Mouse (Mus musculus): ENCODE data around the gene Prokr2. TPM values are rescaled to one million over a fixed set of nuclear protein-coding genes. Genes with fewer than 3 reads are reported as not detected.

The Prokr2 gene
- polyA plus RNA-seq, 1 experiment from 2014 or later = 0.06 TPM

- Histone ChIP-seq H3K4me1 (ENCODE audit: control insufficient read depth, low read depth, low read length) (no peaks in the 10 kb centered on the region), H3K4me3 (ENCODE audit: low read depth, low read length) (no peak overlapping the region), H3K9ac (ENCODE audit: low read depth, low read length) (no peak overlapping the region), H3K27ac (ENCODE audit: low read length) (no peak overlapping the region), H3K9me3 (replicated peaks; ENCODE audit: control insufficient read depth, low read length) (no peaks in the 10 kb centered on the region), H3K36me3 (ENCODE audit: control insufficient read depth, insufficient read depth) (no peaks in the 10 kb centered on the region), H3K4me2 (ENCODE audit: low read depth, low read length) (no peak overlapping the region), H3K27me3 (ENCODE audit: control insufficient read depth, insufficient read depth, low read depth, low read length) (peaks cover 6% of the 10 kb centered on the region)
- WGBS (ENCODE audit: insufficient replicate concordance) = 70% methylated on average over 8 of the region's 8 CpGs
- no peak for ATAC-seq (ENCODE audit: low read depth)
Measured at GRCm38 (mm10) chr2:132390607-132391160, 5.4 kb upstream of the Prokr2 start.

- ATAC-seq (ENCODE audit: low read depth) = no peak
- Histone ChIP-seq H3K9ac (ENCODE audit: low read depth, low read length) (no peak overlapping the region), H3K4me2 (ENCODE audit: low read depth, low read length) (no peak overlapping the region), H3K4me3 (ENCODE audit: low read depth, low read length) (no peak overlapping the region), H3K4me1 (ENCODE audit: control insufficient read depth, low read depth, low read length) (no peaks in the 10 kb centered on the region; the same call in 1 of the 2 replicates), H3K27ac (ENCODE audit: low read length) (no peak overlapping the region), H3K27me3 (ENCODE audit: control insufficient read depth, insufficient read depth, low read depth, low read length) (peaks cover 18% of the 10 kb centered on the region), H3K36me3 (ENCODE audit: control insufficient read depth, insufficient read depth) (no peaks in the 10 kb centered on the region), H3K9me3 (replicated peaks; ENCODE audit: control insufficient read depth, low read length) (no peaks in the 10 kb centered on the region)
- WGBS (ENCODE audit: insufficient replicate concordance) = 21% methylated on average over 7 of the region's 7 CpGs
Measured at GRCm38 (mm10) chr2:132389562-132389961, 4.3 kb upstream of the Prokr2 start.

- Histone ChIP-seq H3K4me2 (ENCODE audit: low read depth, low read length) (peak overlapping the region; percentile 57), H3K9ac (ENCODE audit: low read depth, low read length) (no peak overlapping the region), H3K27me3 (ENCODE audit: control insufficient read depth, insufficient read depth, low read depth, low read length) (peaks cover 23% of the 10 kb centered on the region), H3K4me3 (ENCODE audit: low read depth, low read length) (peak overlapping the region; percentile 42), H3K9me3 (replicated peaks; ENCODE audit: control insufficient read depth, low read length) (no peaks in the 10 kb centered on the region), H3K27ac (ENCODE audit: low read length) (no peak overlapping the region), H3K4me1 (ENCODE audit: control insufficient read depth, low read depth, low read length) (no peaks in the 10 kb centered on the region; the same call in 1 of the 2 replicates), H3K36me3 (ENCODE audit: control insufficient read depth, insufficient read depth) (no peaks in the 10 kb centered on the region)
- 2% methylated on average over 31 of the region's 31 CpGs for WGBS (ENCODE audit: insufficient replicate concordance)
- ATAC-seq (ENCODE audit: low read depth) = no peak
Measured at GRCm38 (mm10) chr2:132384511-132385193, 595 bp downstream of the Prokr2 start.

GRCm38 (mm10) chr2:132382308-132382707 is 2.9 kb downstream of the Prokr2 start:
- 40% methylated on average over 2 of the region's 2 CpGs for WGBS (ENCODE audit: insufficient replicate concordance)
- no peak overlapping the region for H3K27ac ChIP-seq (ENCODE audit: low read length)
- peaks cover 23% of the 10 kb centered on the region for H3K27me3 ChIP-seq (ENCODE audit: control insufficient read depth, insufficient read depth, low read depth, low read length)
- H3K4me2 ChIP-seq (ENCODE audit: low read depth, low read length) = no peak overlapping the region
- no peak overlapping the region for H3K4me3 ChIP-seq (ENCODE audit: low read depth, low read length)
- no peaks in the 10 kb centered on the region; the same call in 1 of the 2 replicates for H3K4me1 ChIP-seq (ENCODE audit: control insufficient read depth, low read depth, low read length)
- no peak overlapping the region for H3K9ac ChIP-seq (ENCODE audit: low read depth, low read length)
- ATAC-seq (ENCODE audit: low read depth) = no peak
- H3K9me3 ChIP-seq (replicated peaks; ENCODE audit: control insufficient read depth, low read length) = no peaks in the 10 kb centered on the region
- no peaks in the 10 kb centered on the region for H3K36me3 ChIP-seq (ENCODE audit: control insufficient read depth, insufficient read depth)

GRCm38 (mm10) chr2:132379690-132380089 is 5.6 kb downstream of the Prokr2 start:
- peaks cover 7% of the 10 kb centered on the region for H3K27me3 ChIP-seq (ENCODE audit: control insufficient read depth, insufficient read depth, low read depth, low read length)
- no peaks in the 10 kb centered on the region for H3K9me3 ChIP-seq (replicated peaks; ENCODE audit: control insufficient read depth, low read length)
- no peak overlapping the region for H3K4me2 ChIP-seq (ENCODE audit: low read depth, low read length)
- no peaks in the 10 kb centered on the region for H3K4me1 ChIP-seq (ENCODE audit: control insufficient read depth, low read depth, low read length)
- H3K36me3 ChIP-seq (ENCODE audit: control insufficient read depth, insufficient read depth) = no peaks in the 10 kb centered on the region
- 26% methylated on average over 4 of the region's 4 CpGs for WGBS (ENCODE audit: insufficient replicate concordance)
- ATAC-seq (ENCODE audit: low read depth) = no peak
- no peak overlapping the region for H3K9ac ChIP-seq (ENCODE audit: low read depth, low read length)
- H3K27ac ChIP-seq (ENCODE audit: low read length) = no peak overlapping the region
- no peak overlapping the region for H3K4me3 ChIP-seq (ENCODE audit: low read depth, low read length)

GRCm38 (mm10) chr2:132378602-132379150 is 6.6 kb downstream of the Prokr2 start:
- no peaks in the 10 kb centered on the region for H3K9me3 ChIP-seq (replicated peaks; ENCODE audit: control insufficient read depth, low read length)
- H3K4me3 ChIP-seq (ENCODE audit: low read depth, low read length) = no peak overlapping the region
- ATAC-seq (ENCODE audit: low read depth) = no peak
- H3K27ac ChIP-seq (ENCODE audit: low read length) = no peak overlapping the region
- no peak overlapping the region for H3K4me2 ChIP-seq (ENCODE audit: low read depth, low read length)
- H3K9ac ChIP-seq (ENCODE audit: low read depth, low read length) = no peak overlapping the region
- 38% methylated on average over 10 of the region's 10 CpGs for WGBS (ENCODE audit: insufficient replicate concordance)
- no peaks in the 10 kb centered on the region for H3K36me3 ChIP-seq (ENCODE audit: control insufficient read depth, insufficient read depth)
- no peaks in the 10 kb centered on the region for H3K4me1 ChIP-seq (ENCODE audit: control insufficient read depth, low read depth, low read length)
- H3K27me3 ChIP-seq (ENCODE audit: control insufficient read depth, insufficient read depth, low read depth, low read length) = no peaks in the 10 kb centered on the region

- ATAC-seq (ENCODE audit: low read depth) = no peak
- no peak overlapping the region for H3K27ac ChIP-seq (ENCODE audit: low read length)
- no peak overlapping the region for H3K4me3 ChIP-seq (ENCODE audit: low read depth, low read length)
- no peaks in the 10 kb centered on the region for H3K4me1 ChIP-seq (ENCODE audit: control insufficient read depth, low read depth, low read length)
- no peaks in the 10 kb centered on the region for H3K27me3 ChIP-seq (ENCODE audit: control insufficient read depth, insufficient read depth, low read depth, low read length)
- H3K36me3 ChIP-seq (ENCODE audit: control insufficient read depth, insufficient read depth) = no peaks in the 10 kb centered on the region
- 59% methylated on average over 2 of the region's 2 CpGs for WGBS (ENCODE audit: insufficient replicate concordance)
- no peaks in the 10 kb centered on the region for H3K9me3 ChIP-seq (replicated peaks; ENCODE audit: control insufficient read depth, low read length)
- H3K4me2 ChIP-seq (ENCODE audit: low read depth, low read length) = no peak overlapping the region
- no peak overlapping the region for H3K9ac ChIP-seq (ENCODE audit: low read depth, low read length)
Measured at GRCm38 (mm10) chr2:132377436-132377835, 7.8 kb downstream of the Prokr2 start.

- no peak for ATAC-seq (ENCODE audit: low read depth)
- WGBS (ENCODE audit: insufficient replicate concordance) = 51% methylated on average over 3 of the region's 3 CpGs
Measured at GRCm38 (mm10) chr2:132375721-132376120, 9.5 kb downstream of the Prokr2 start.

GRCm38 (mm10) chr2:132375135-132375534 is 10.1 kb downstream of the Prokr2 start:
- H3K9ac ChIP-seq (ENCODE audit: low read depth, low read length) = no peak overlapping the region
- H3K27me3 ChIP-seq (ENCODE audit: control insufficient read depth, insufficient read depth, low read depth, low read length) = no peaks in the 10 kb centered on the region
- H3K27ac ChIP-seq (ENCODE audit: low read length) = no peak overlapping the region

More at GRCm38 (mm10) chr2:132375721-132376120, 9.5 kb downstream of the Prokr2 start:
- H3K9me3 ChIP-seq (replicated peaks; ENCODE audit: control insufficient read depth, low read length) = no peaks in the 10 kb centered on the region
- H3K27me3 ChIP-seq (ENCODE audit: control insufficient read depth, insufficient read depth, low read depth, low read length) = no peaks in the 10 kb centered on the region
- H3K4me1 ChIP-seq (ENCODE audit: control insufficient read depth, low read depth, low read length) = no peaks in the 10 kb centered on the region
- no peak overlapping the region for H3K27ac ChIP-seq (ENCODE audit: low read length)
- no peaks in the 10 kb centered on the region for H3K36me3 ChIP-seq (ENCODE audit: control insufficient read depth, insufficient read depth)
- no peak overlapping the region for H3K4me3 ChIP-seq (ENCODE audit: low read depth, low read length)
- H3K9ac ChIP-seq (ENCODE audit: low read depth, low read length) = no peak overlapping the region
- no peak overlapping the region for H3K4me2 ChIP-seq (ENCODE audit: low read depth, low read length)

More at GRCm38 (mm10) chr2:132375135-132375534, 10.1 kb downstream of the Prokr2 start:
- 53% methylated on average over 9 of the region's 9 CpGs for WGBS (ENCODE audit: insufficient replicate concordance)
- Histone ChIP-seq H3K9me3 (replicated peaks; ENCODE audit: control insufficient read depth, low read length) (no peaks in the 10 kb centered on the region), H3K4me2 (ENCODE audit: low read depth, low read length) (no peak overlapping the region), H3K4me3 (ENCODE audit: low read depth, low read length) (no peak overlapping the region), H3K4me1 (ENCODE audit: control insufficient read depth, low read depth, low read length) (no peaks in the 10 kb centered on the region), H3K36me3 (ENCODE audit: control insufficient read depth, insufficient read depth) (no peaks in the 10 kb centered on the region)
- no peak for ATAC-seq (ENCODE audit: low read depth)

Measured in liver, embryonic 16.5 days (tissue).